Mouse (Mus musculus) adrenal gland, postnatal 36 days (tissue): ENCODE measurements at regions not wholly inside any gene's neighbourhood (a gene's known extent, or its start where the extent isn't known, plus 50 kb on each side); places are given as distances from the start of the nearest gene placed in this dataset.

Experiments
- DNase-seq, 2 experiments: peaks; one replicate each; pipeline ENCODE4 v3.0.0; 2021; ENCODE audit warnings: mixed read lengths in 1 of 2

GRCm38 (mm10) chr13:43919781-43920420 lies 135.3 kb downstream of the Cd83 start:
- DNase-seq, result no peak

GRCm38 (mm10) chr13:43930081-43930981 lies 145.8 kb downstream of the Cd83 start:
- no peak for DNase-seq

DNA sequence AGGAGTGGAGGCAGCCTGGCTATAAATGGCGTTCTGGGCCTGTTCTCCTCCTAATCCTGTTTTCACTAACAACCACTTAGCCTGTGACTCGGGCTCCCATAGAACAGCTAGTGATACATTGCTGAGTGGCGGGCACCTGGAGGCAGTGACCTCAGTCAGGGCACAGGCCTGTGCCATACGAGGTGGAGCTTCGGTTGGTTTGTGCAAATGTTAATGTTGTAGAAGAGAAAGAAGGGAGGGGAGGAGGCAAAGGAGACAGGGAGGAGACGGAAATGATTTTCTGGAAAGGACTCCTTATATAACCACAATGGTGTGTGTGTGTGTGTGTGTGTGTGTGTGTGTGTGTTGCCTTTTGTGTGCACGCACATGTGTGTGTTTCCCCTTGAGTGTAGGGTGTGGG lies 148.4 kb downstream of the Cd83 start:
- no peak for DNase-seq

DNA sequence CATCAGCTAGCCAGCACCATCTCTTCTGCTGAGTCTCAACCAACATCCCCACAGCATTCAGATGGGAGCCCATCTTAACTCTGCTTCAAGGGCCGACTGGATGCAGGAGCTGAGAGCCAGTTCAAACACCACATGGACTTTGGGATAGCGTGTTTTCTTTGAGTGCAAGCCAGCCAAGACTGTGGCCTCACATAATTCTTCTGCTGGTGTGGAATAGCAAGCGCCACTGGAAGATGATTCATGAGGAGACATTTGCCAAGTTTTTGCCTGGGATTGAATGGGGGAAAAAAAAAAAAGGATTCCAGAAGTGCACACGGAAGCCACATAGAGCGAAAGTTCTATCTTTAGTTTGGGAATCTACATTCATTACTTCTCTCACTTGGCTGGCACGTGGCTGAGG lies 150.7 kb downstream of the Cd83 start:
- DNase-seq, result peak; percentile 70 to 77

GRCm38 (mm10) chr13:43936504-43936903 lies 151.9 kb downstream of the Cd83 start:
- DNase-seq, result no peak

DNA sequence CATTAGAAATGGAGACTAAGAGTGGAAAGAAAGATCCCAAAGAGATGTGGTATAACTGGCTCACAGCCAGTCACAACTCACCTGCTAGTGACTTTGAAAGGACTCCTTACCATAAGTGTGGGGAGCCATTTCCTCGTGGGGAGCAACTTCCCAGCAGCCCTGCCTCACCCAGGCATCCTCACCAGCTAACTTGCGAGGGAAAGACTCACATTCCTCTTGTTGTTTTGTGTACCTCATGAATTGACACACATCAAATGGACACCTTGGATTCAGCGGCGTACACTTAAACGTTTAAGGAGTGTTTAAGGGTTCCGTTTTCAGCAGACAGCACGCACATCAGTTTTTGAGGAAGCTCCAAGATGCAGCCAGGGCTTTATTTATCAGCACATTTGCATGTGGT lies 154.0 kb downstream of the Cd83 start:
- no peak for DNase-seq

DNA sequence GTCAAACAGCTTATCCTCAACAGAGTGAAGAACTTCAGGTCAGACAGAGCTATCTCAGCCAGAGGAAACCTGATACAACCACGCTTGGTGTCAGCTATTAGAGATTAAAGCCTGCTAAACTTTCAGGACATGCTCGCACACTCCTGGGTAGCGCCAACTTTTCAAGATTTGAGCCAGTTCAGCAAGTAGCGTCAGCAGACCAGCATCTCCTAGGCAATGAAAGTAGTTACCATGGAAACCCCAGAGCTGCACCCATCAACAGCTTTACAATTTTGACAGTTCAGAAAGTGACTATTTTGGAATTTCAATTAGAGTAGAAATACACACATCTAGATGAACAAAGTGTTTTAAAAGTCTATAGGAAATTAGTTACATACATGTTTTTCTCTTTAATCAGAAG lies 154.8 kb downstream of the Cd83 start:
- DNase-seq, result no peak

DNA sequence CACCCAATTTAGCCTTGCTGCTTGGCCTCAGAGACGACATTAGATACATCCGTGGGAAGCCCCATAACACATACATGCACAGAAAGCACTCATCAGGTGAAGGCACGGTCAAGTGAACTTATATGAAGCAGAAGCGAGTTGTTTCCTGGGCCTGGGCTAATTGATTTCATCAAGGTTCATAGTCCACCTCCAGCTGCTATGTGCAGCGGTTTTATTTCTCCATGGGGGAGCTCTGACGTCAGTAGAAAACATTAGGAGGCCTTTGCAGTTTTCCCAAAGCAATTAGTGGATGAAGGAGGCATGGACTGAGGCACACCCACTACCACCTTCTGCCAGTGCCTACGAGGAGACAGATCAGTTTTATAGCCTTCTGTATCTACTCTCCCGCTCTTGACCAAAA lies 157.2 kb downstream of the Cd83 start:
- DNase-seq, result no peak

- no peak for DNase-seq
These were observed 164.0 kb downstream of the Cd83 start for GRCm38 (mm10) chr13:43948606-43949005.

- no peak for DNase-seq
These were observed 165.4 kb downstream of the Cd83 start for GRCm38 (mm10) chr13:43949740-43950643.

DNA sequence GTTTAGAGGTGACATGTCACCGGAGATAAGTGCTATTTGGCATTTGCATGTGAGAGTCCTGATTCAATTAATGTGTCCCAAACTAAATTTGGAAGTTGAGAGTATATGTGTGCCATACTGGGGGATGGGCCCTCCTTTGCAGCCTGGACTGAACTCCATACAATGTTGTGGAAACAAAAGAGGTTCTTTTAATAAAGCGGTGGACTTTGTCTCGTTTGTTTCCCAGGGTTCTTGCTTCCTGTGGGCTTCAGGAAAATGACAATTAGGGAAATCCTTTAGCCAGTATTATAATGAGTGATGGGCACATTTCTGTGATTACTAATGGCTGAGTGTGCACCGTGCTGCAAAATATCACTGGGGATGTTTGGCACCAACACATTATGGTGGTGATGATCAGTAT lies 167.9 kb downstream of the Cd83 start:
- DNase-seq, result no peak

DNA sequence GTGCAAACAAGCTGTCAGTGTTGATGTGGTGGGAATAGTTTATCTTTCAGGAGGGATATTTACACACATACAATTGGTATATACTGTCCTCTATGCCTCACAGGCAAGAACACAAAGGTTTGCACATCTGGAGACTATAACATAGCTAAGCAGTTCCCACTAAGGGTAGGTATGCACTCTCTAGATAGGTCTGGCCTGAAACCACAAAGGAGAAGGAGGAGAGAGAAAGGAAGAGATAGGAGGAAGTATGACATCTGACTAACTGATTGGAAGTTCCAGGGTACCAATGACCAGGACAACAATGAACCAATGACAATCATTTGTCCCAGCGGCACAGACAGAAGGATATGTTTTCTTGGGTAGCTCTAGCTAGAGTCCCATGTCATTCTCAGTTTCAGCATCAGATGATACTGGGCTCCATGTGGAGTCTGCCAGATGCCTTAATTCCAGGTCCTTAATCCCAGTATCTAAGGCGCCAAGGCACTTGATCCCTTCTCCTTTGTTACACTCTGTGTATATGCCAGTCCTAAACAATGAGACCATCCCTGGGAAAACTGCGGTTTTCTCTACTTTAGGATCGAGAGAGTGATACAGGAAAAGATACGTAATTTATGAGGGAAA lies 168.5 kb downstream of the Cd83 start:
- DNase-seq, result no peak

DNA sequence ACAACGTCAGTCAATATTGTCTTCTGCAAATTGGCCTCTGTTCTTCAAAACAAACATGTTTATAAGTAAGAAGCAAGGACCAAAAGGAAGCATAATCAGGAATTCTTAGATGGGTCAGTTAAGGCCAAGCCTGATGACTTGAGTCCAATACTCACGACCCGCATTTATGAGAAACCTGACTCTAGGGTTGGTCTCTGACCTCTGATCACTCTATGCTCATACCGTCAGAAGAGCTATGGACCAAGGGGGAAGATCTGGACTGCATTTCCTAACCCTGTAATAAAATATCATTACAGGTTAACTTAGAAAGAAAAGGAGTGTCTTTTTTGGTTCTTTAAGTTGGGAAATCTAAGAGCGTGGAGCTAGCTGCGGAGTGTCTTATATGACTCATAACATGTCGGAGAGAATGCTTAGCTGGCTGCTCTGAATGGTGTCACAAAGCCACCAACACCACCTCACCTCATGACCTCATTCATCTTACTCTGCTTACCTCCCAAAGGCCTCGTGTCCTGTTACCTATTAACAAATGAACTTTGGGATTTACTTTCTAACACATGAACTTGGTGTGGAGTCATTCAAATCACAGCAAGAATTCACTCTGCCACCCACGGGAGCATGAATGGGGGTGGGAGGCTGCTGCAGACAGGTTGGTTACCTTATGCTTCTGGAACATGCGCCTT lies 170.3 kb downstream of the Cd83 start:
- DNase-seq, result no peak

DNA sequence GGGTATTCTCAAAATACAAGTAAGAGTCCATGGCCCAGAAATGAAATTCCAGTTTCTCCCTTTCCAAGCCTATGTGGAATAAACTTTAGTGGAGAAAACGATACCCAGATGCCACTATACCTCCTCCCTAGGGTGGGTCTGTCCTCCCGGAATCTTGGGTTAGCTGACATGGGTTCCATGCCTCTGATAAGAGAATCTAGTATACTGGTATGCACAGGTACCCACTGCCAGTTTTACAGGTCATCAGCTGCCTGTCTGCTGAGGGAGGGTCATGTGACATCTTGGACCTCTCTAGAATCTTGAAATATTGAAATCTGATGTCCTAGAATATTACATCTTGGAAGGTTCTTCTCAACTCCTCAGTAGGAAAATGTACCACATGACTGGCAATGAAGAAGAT lies 172.5 kb downstream of the Cd83 start:
- no peak for DNase-seq

DNA sequence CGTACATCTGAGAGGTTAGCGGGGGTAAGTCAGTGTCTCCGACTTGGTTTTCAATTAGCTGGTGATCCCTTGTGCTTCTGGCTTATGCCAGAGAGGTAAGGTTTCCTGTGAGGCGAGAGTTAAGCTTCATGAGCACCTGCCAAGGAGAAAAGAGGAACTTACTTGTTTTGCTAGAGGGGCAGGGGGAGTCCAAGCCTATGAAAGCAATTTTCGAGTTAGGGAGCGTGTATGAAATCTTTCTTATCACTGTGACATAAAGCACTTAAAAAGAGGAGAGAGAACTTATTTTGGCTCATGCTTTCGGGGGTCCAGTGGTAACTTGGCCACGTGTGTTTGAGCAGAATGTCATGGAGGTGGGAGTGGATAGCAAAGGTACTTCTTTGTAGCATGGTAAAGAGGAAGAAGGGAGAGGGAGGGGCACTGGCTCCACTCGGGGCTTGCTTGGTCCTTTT lies 174.6 kb downstream of the Cd83 start:
- DNase-seq, result no peak

DNA sequence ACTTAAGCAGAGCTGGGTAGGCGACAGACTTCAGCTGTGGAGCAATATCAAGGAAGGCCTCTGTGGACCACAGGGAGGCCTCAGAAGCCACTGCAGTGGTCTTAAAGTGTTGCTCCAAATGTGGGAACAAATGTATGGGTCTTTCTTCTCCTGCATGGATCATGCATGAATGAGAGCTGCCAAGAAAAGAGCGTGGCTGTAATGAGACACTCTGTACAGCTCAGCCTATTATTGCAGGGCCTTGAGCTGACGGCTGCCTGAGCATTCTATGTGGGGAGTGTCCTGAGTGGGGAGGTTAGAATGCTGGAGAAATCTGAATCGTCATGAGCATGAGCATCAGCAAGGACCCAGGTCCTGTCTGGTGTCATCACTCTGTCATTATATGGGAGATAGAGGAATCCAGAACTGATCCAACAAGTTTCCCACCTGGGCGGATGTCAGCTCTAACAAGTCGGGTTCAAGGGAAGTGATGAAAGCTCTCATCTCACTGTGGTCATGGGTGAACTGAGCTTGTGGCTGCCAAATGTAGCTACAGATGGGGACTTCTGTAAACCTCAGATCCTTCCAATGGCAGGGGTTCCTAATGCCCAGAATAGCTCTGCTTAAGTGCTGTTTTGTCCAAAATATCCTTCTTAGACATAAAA lies 176.6 kb downstream of the Cd83 start:
- no peak for DNase-seq

- no peak for DNase-seq
These were observed 177.4 kb downstream of the Cd83 start for GRCm38 (mm10) chr13:43961987-43962386.

- DNase-seq, result no peak
These were observed 178.7 kb downstream of the Cd83 start for GRCm38 (mm10) chr13:43963321-43963720.

- DNase-seq, result no peak
These were observed 180.8 kb downstream of the Cd83 start for GRCm38 (mm10) chr13:43965256-43965905.

GRCm38 (mm10) chr13:43967516-43967915 lies 182.9 kb downstream of the Cd83 start:
- no peak for DNase-seq
